Mouse (Mus musculus) limb, embryonic 10.5 days (tissue): Measurements from ENCODE around the gene Scn11a. TPM values are rescaled to one million over a fixed set of nuclear protein-coding genes. Genes with fewer than 3 reads are reported as not detected.

Source experiments
- DNase-seq: peaks from one replicate; pipeline ENCODE4 v3.0.0-alpha.2; 2017; ENCODE audit warnings: low spot score
- H3K27ac ChIP-seq: fragments of 300-500 bp; sonication (generic); 2 replicates; pipeline ENCODE4 v1.5.1; 2016; ENCODE audit warnings: mild to moderate bottlenecking
- H3K27me3 ChIP-seq: fragments of 300-500 bp; sonication (generic); 2 replicates; pipeline ENCODE4 v1.6.1; 2016; ENCODE audit warnings: low read depth, mild to moderate bottlenecking; ENCODE audit not compliant: poor library complexity, severe bottlenecking
- H3K36me3 ChIP-seq: fragments of 300-500 bp; sonication (generic); 2 replicates; pipeline ENCODE4 v1.6.1; 2016; ENCODE audit warnings: mild to moderate bottlenecking, moderate library complexity
- H3K4me1 ChIP-seq: fragments of 300-500 bp; sonication (generic); 2 replicates; pipeline ENCODE4 v1.6.1; 2016
- H3K4me3 ChIP-seq: fragments of 300-500 bp; sonication (generic); 2 replicates; pipeline ENCODE4 v1.5.1; 2016; ENCODE audit warnings: mild to moderate bottlenecking, moderate library complexity
- H3K9me3 ChIP-seq: fragments of 300-500 bp; sonication (generic); replicated peaks from 2 replicates; pipeline ENCODE4 v1.6.1; 2016; ENCODE audit warnings: mild to moderate bottlenecking
- WGBS: fragments of 180-500 bp; shearing (Covaris S2); methylation state at CpG from one replicate; pipeline ENCODE4 v1.1.7; 2016; 5-methylcytosine and 5-hydroxymethylcytosine counted together
- polyA plus RNA-seq: library from polyadenylated mRNA; unstranded; fragments of >200 nt; fragmentation: Nextera tagmentation; extraction: Ambion mirVana; gene quantifications from 2 replicates; pipeline ENCODE4 v1.2.1, GENCODE M21; 2016

The Scn11a gene
- polyA plus RNA-seq, 1 experiment from 2014 or later: 0.25 TPM

GRCm38 (mm10) chr9:119776661-119777060 lies 48.6 kb downstream of the Scn11a start:
- H3K27ac ChIP-seq: no peak overlapping the region
- no peaks in the 10 kb centered on the region for H3K9me3 ChIP-seq
- no peaks in the 10 kb centered on the region for H3K27me3 ChIP-seq
- no peaks in the 10 kb centered on the region for H3K4me1 ChIP-seq
- 88% methylated on average over 7 of the region's 7 CpGs for WGBS
- no peak for DNase-seq
- H3K36me3 ChIP-seq: no peaks in the 10 kb centered on the region
- H3K4me3 ChIP-seq: no peak overlapping the region

GRCm38 (mm10) chr9:119768585-119768984 lies 56.7 kb downstream of the Scn11a start:
- peak; percentile 47 for DNase-seq
- Histone ChIP-seq H3K27me3 (no peaks in the 10 kb centered on the region), H3K9me3 (no peaks in the 10 kb centered on the region), H3K36me3 (no peaks in the 10 kb centered on the region), H3K4me3 (no peak overlapping the region), H3K4me1 (no peaks in the 10 kb centered on the region), H3K27ac (no peak overlapping the region)
- WGBS: 50% methylated on average over 7 of the region's 7 CpGs

- no peaks in the 10 kb centered on the region for H3K9me3 ChIP-seq
- DNase-seq: no peak
- no peak overlapping the region for H3K4me3 ChIP-seq
- no peaks in the 10 kb centered on the region for H3K4me1 ChIP-seq
- no peaks in the 10 kb centered on the region for H3K27me3 ChIP-seq
- WGBS: 83% methylated on average over 3 of the region's 3 CpGs
- H3K27ac ChIP-seq: no peak overlapping the region
- no peaks in the 10 kb centered on the region for H3K36me3 ChIP-seq
These were observed 65.0 kb downstream of the Scn11a start for GRCm38 (mm10) chr9:119760226-119760625.

- Histone ChIP-seq H3K27me3 (no peaks in the 10 kb centered on the region), H3K36me3 (no peaks in the 10 kb centered on the region), H3K4me1 (no peaks in the 10 kb centered on the region), H3K9me3 (no peaks in the 10 kb centered on the region), H3K27ac (no peak overlapping the region), H3K4me3 (no peak overlapping the region)
- WGBS: 83% methylated on average over 1 of the region's 1 CpGs
- DNase-seq: no peak
These were observed 65.8 kb downstream of the Scn11a start for GRCm38 (mm10) chr9:119759457-119759856.

GRCm38 (mm10) chr9:119751507-119751906 lies 73.7 kb downstream of the Scn11a start:
- no peak for DNase-seq

GRCm38 (mm10) chr9:119749112-119749511 lies 76.1 kb downstream of the Scn11a start:
- Histone ChIP-seq H3K9me3 (no peaks in the 10 kb centered on the region), H3K4me3 (no peak overlapping the region), H3K27ac (no peak overlapping the region), H3K36me3 (no peaks in the 10 kb centered on the region), H3K4me1 (no peaks in the 10 kb centered on the region), H3K27me3 (no peaks in the 10 kb centered on the region)
- no peak for DNase-seq
- WGBS: 80% methylated on average over 9 of the region's 9 CpGs

More at GRCm38 (mm10) chr9:119751507-119751906, 73.7 kb downstream of the Scn11a start:
- H3K4me1 ChIP-seq: no peaks in the 10 kb centered on the region
- H3K4me3 ChIP-seq: no peak overlapping the region
- H3K27ac ChIP-seq: no peak overlapping the region
- H3K27me3 ChIP-seq: no peaks in the 10 kb centered on the region
- no peaks in the 10 kb centered on the region for H3K36me3 ChIP-seq
- WGBS: 24% methylated on average over 5 of the region's 5 CpGs
- no peaks in the 10 kb centered on the region for H3K9me3 ChIP-seq

GRCm38 (mm10) chr9:119743900-119744299 lies 81.4 kb downstream of the Scn11a start:
- Histone ChIP-seq H3K36me3 (no peaks in the 10 kb centered on the region), H3K27ac (no peak overlapping the region), H3K27me3 (no peaks in the 10 kb centered on the region), H3K4me3 (no peak overlapping the region), H3K9me3 (no peaks in the 10 kb centered on the region), H3K4me1 (no peaks in the 10 kb centered on the region)
- WGBS: 89% methylated on average over 4 of the region's 4 CpGs
- no peak for DNase-seq

GRCm38 (mm10) chr9:119743312-119743711 lies 81.9 kb downstream of the Scn11a start:
- Histone ChIP-seq H3K36me3 (no peaks in the 10 kb centered on the region), H3K4me1 (no peaks in the 10 kb centered on the region), H3K4me3 (no peak overlapping the region), H3K9me3 (no peaks in the 10 kb centered on the region), H3K27ac (no peak overlapping the region), H3K27me3 (no peaks in the 10 kb centered on the region)
- DNase-seq: no peak
- 88% methylated on average over 3 of the region's 3 CpGs for WGBS

- no peak overlapping the region for H3K27ac ChIP-seq
- H3K27me3 ChIP-seq: no peaks in the 10 kb centered on the region
- no peaks in the 10 kb centered on the region for H3K4me1 ChIP-seq
- DNase-seq: no peak
- WGBS: 63% methylated on average over 5 of the region's 5 CpGs
- H3K9me3 ChIP-seq: no peaks in the 10 kb centered on the region
- H3K4me3 ChIP-seq: no peak overlapping the region
- no peaks in the 10 kb centered on the region for H3K36me3 ChIP-seq
These were observed 84.0 kb downstream of the Scn11a start for GRCm38 (mm10) chr9:119741101-119741786.

- H3K36me3 ChIP-seq: no peaks in the 10 kb centered on the region
- H3K27ac ChIP-seq: no peak overlapping the region
- no peak for DNase-seq
- H3K4me3 ChIP-seq: no peak overlapping the region
- WGBS: 90% methylated on average over 11 of the region's 11 CpGs
- H3K4me1 ChIP-seq: peaks cover 4% of the 10 kb centered on the region; the same call in 1 of the 2 replicates
- H3K9me3 ChIP-seq: no peaks in the 10 kb centered on the region
- H3K27me3 ChIP-seq: no peaks in the 10 kb centered on the region
These were observed 96.7 kb downstream of the Scn11a start for GRCm38 (mm10) chr9:119728412-119729097.

GRCm38 (mm10) chr9:119726990-119727389 lies 98.3 kb downstream of the Scn11a start:
- H3K27me3 ChIP-seq: no peaks in the 10 kb centered on the region
- H3K4me3 ChIP-seq: no peak overlapping the region
- DNase-seq: no peak
- H3K4me1 ChIP-seq: peaks cover 4% of the 10 kb centered on the region; the same call in 1 of the 2 replicates
- H3K27ac ChIP-seq: no peak overlapping the region
- no peaks in the 10 kb centered on the region for H3K36me3 ChIP-seq
- no peaks in the 10 kb centered on the region for H3K9me3 ChIP-seq
- 89% methylated on average over 4 of the region's 4 CpGs for WGBS

GRCm38 (mm10) chr9:119725293-119725862 lies 99.9 kb downstream of the Scn11a start:
- no peaks in the 10 kb centered on the region for H3K9me3 ChIP-seq
- WGBS: 81% methylated on average over 6 of the region's 6 CpGs
- no peak overlapping the region for H3K4me3 ChIP-seq
- DNase-seq: no peak
- no peaks in the 10 kb centered on the region for H3K27me3 ChIP-seq
- H3K4me1 ChIP-seq: peaks cover 4% of the 10 kb centered on the region; the same call in 1 of the 2 replicates
- H3K27ac ChIP-seq: no peak overlapping the region
- no peaks in the 10 kb centered on the region for H3K36me3 ChIP-seq

- Histone ChIP-seq H3K36me3 (no peaks in the 10 kb centered on the region), H3K4me3 (no peak within 1 kb of the TSS), H3K27ac (no peak within 1 kb of the TSS), H3K27me3 (no peaks in the 10 kb centered on the region), H3K4me1 (no peaks in the 10 kb centered on the region), H3K9me3 (no peaks in the 10 kb centered on the region)
- WGBS: 86% methylated on average over 11 of the region's 11 CpGs
- DNase-seq: no peak
These were observed 106.0 kb downstream of the Scn11a start, which contains the start of gene Scn10a for GRCm38 (mm10) chr9:119719222-119719621. Scn10a (minus strand) TSS chr9:119719322.
